Mouse (Mus musculus) lung, embryonic 14.5 days (tissue): ENCODE results near the gene Gm27027. TPM values are rescaled to one million over a fixed set of nuclear protein-coding genes. Genes with fewer than 3 reads are reported as not detected.

Experiments
- ATAC-seq: fragments of 200-750 bp; cut with Nextera tagmentation; 2 replicates; pipeline ENCODE4 v1.8.0; 2017; ENCODE audit warnings: mild to moderate bottlenecking, moderate TSS enrichment, moderate library complexity; ENCODE audit not compliant: insufficient read depth
- DNase-seq: peaks from one replicate; pipeline ENCODE4 v3.0.0-alpha.2; 2015
- H3K27ac ChIP-seq: fragments of 300-500 bp; sonication (generic); 2 replicates; pipeline ENCODE4 v1.5.1; 2014; ENCODE audit warnings: low read depth, mild to moderate bottlenecking, moderate library complexity
- H3K27me3 ChIP-seq: fragments of 300-500 bp; sonication (generic); 2 replicates; pipeline ENCODE4 v1.6.1; 2014; ENCODE audit warnings: low read length, control low read depth; ENCODE audit not compliant: insufficient read depth
- H3K36me3 ChIP-seq: fragments of 300-500 bp; sonication (generic); 2 replicates; pipeline ENCODE4 v1.6.1; 2014; ENCODE audit warnings: control low read depth; ENCODE audit not compliant: insufficient read depth
- H3K4me1 ChIP-seq: fragments of 300-500 bp; sonication (generic); 2 replicates; pipeline ENCODE4 v1.6.1; 2014; ENCODE audit warnings: antibody characterized with exemption, control low read depth; ENCODE audit not compliant: insufficient read depth
- H3K4me2 ChIP-seq: fragments of 300-500 bp; sonication (generic); 2 replicates; pipeline ENCODE4 v1.6.1; 2014; ENCODE audit warnings: mild to moderate bottlenecking
- H3K4me3 ChIP-seq: fragments of 300-500 bp; sonication (generic); 2 replicates; pipeline ENCODE4 v1.5.1; 2014; ENCODE audit warnings: low read depth, low read length
- H3K9ac ChIP-seq: fragments of 300-500 bp; sonication (generic); 2 replicates; pipeline ENCODE4 v1.6.1; 2014
- H3K9me3 ChIP-seq: fragments of 300-500 bp; sonication (generic); 2 replicates; pipeline ENCODE4 v1.6.1; 2016; ENCODE audit warnings: low read depth, low read length, control low read depth
- CTCF ChIP-seq: IDR thresholded peaks from 2 replicates; pipeline ENCODE4 v1.5.1; 2016; ENCODE audit warnings: antibody characterized with exemption, low read depth
- WGBS: fragments of 180-500 bp; shearing (Covaris S2); extraction: QIAGEN DNeasy Blood & Tissue Kit; methylation state at CpG from one replicate; pipeline ENCODE4 v1.1.7; 2014; 5-methylcytosine and 5-hydroxymethylcytosine counted together
- polyA plus RNA-seq: library from polyadenylated mRNA; unstranded; fragments of >200 nt; fragmentation: Nextera tagmentation; extraction: Ambion mirVana; gene quantifications from 2 replicates; pipeline ENCODE4 v1.2.1, GENCODE M21; 2014

Gm27027 gene
- polyA plus RNA-seq, 1 experiment from 2014 or later: not detected

DNA sequence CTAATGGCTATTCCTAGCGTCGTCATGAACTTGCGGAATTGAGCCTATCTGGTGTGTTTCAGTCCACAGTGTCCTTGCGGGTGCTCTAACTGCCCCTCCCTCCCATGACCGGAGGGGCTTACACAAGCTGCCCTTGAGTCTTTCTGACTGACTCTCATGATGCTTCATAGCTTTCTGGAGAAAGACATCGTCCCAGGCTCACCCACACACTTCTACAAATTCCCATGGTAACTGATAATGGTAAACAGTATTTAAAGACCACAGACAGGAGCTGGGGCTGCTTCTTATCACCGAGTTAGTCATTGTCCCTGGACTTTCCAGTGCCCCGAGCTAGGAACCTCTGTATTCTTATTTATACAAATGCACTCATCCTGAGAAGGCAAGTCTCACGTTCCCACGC lies 67.3 kb downstream of the Gm27027 start:
- Histone ChIP-seq H3K27me3 (no peaks in the 10 kb centered on the region), H3K4me3 (no peak overlapping the region), H3K27ac (no peak overlapping the region), H3K4me1 (no peaks in the 10 kb centered on the region), H3K36me3 (no peaks in the 10 kb centered on the region), H3K4me2 (no peak overlapping the region), H3K9ac (no peak overlapping the region), H3K9me3 (no peaks in the 10 kb centered on the region)
- TF ChIP-seq CTCF: no peak
- ATAC-seq (no peak), DNase-seq (no peak)
- 70% methylated on average over 10 of the region's 10 CpGs for WGBS

DNA sequence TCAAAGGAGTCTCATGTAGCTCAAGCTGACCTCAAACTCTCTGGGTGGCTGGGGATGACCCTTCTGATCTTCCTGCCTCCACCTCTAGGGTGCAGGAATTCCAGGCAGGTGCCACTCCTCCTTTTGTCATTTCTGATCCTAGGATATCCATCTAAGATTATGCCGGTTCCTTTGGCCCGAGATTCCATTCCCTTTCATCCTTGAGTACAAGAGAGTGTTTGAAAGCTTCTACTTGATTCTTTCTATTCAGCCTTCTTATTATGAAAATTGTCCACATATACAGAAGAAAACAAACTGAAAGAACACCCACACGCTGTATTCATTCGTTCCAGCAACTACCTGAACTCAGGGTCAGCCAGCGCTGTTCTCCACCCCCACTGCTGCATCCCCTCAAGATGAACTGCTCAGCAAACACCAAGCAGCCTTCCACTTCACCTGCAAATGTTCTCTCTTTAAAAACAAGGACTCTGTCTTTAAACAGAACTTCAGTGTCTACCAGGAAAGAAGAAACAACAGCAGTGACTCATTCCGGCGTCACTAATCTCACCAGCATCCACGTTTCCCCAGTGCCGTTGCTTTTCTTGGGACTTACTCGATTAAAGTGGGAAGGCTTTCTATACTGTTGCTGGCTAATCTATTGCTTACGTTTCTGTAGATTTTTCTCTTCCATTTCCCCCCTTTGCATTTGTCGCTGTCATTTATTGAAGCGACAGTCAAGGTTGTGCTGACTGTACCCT lies 68.3 kb downstream of the Gm27027 start:
- H3K4me2 ChIP-seq: no peak overlapping the region
- H3K9me3 ChIP-seq: no peaks in the 10 kb centered on the region
- no peaks in the 10 kb centered on the region for H3K36me3 ChIP-seq
- H3K27ac ChIP-seq: no peak overlapping the region
- DNase-seq (no peak), ATAC-seq (no peak)
- no peak overlapping the region for H3K4me3 ChIP-seq
- no peak for TF ChIP-seq CTCF
- no peaks in the 10 kb centered on the region for H3K4me1 ChIP-seq
- 53% methylated on average over 13 of the region's 13 CpGs for WGBS
- H3K27me3 ChIP-seq: no peaks in the 10 kb centered on the region
- no peak overlapping the region for H3K9ac ChIP-seq

DNA sequence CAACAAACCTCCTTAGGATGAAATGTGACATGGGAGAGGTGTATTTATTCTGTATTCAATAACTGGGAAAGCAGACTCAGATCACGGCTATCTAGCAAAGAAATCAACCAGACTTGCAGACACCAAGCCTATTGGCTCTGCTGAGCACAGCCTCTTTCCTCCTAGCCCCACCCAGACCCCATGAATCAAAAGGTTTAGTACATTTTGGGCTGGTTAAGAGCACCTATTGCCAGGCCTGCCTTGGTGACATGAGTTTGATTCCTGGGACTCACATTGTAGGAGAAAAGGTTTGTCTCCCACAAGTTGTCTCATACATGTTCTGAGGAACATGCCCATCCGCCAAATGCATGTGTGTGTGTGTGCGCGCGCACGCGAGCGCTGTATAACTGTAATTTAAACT lies 70.0 kb downstream of the Gm27027 start:
- WGBS: 91% methylated on average over 8 of the region's 8 CpGs
- ATAC-seq: no peak

DNA sequence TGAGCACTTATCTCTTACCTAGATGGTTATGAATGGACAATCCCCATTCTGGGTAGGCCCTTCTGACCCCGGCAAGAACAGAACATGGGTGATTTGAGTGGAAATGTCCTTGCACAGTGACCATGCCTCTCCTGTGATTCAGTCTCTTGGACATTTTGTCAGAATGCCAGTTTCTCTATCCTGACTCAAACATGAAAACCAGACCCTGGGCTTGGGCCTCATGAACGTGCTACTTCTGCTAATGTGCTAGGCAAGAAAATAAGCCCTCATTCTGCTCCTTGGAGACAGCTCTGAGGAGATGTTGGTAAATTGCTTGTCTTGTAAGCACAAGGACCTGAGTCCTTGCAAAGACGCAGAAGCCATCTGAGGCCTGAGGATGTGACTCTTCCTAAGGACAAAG lies 77.1 kb downstream of the Gm27027 start:
- Histone ChIP-seq H3K27me3 (no peaks in the 10 kb centered on the region), H3K9me3 (no peaks in the 10 kb centered on the region), H3K4me2 (no peak overlapping the region), H3K9ac (no peak overlapping the region), H3K4me3 (no peak overlapping the region), H3K4me1 (no peaks in the 10 kb centered on the region), H3K36me3 (no peaks in the 10 kb centered on the region), H3K27ac (no peak overlapping the region)
- no peak for TF ChIP-seq CTCF
- ATAC-seq (no peak), DNase-seq (no peak)
- 82% methylated on average over 3 of the region's 3 CpGs for WGBS

More for the DNA sequence above, 70.0 kb downstream of the Gm27027 start:
- no peak for DNase-seq
- no peak overlapping the region for H3K27ac ChIP-seq
- H3K9ac ChIP-seq: no peak overlapping the region
- H3K4me1 ChIP-seq: no peaks in the 10 kb centered on the region
- no peak overlapping the region for H3K4me3 ChIP-seq
- H3K27me3 ChIP-seq: no peaks in the 10 kb centered on the region
- H3K36me3 ChIP-seq: no peaks in the 10 kb centered on the region
- H3K9me3 ChIP-seq: no peaks in the 10 kb centered on the region
- TF ChIP-seq CTCF: no peak
- no peak overlapping the region for H3K4me2 ChIP-seq

DNA sequence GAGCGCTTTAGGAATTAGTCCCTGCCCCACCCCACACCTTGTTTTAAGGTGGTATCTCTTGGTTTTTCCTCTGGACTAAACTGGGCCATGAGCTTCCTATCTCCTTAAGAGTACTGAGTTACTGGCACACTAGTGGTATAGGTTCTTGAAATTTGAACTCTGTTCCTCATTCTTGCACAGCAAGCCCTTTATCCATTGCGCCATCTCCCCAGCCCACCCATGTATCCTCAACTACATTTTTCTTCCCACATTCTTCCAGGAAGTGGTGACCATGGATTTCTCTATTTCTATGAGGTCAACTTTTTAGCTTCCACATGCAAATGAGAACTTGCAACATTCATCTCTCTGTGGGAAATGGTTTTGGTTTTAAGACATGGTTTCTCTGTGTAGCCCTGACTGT lies 82.6 kb downstream of the Gm27027 start:
- H3K36me3 ChIP-seq: no peaks in the 10 kb centered on the region
- ATAC-seq: no peak
- no peak for TF ChIP-seq CTCF
- no peak overlapping the region for H3K27ac ChIP-seq
- no peak for DNase-seq
- 91% methylated on average over 2 of the region's 2 CpGs for WGBS
- no peaks in the 10 kb centered on the region for H3K4me1 ChIP-seq
- H3K9ac ChIP-seq: no peak overlapping the region
- H3K4me3 ChIP-seq: no peak overlapping the region
- no peak overlapping the region for H3K4me2 ChIP-seq
- H3K9me3 ChIP-seq: no peaks in the 10 kb centered on the region
- no peaks in the 10 kb centered on the region for H3K27me3 ChIP-seq

DNA sequence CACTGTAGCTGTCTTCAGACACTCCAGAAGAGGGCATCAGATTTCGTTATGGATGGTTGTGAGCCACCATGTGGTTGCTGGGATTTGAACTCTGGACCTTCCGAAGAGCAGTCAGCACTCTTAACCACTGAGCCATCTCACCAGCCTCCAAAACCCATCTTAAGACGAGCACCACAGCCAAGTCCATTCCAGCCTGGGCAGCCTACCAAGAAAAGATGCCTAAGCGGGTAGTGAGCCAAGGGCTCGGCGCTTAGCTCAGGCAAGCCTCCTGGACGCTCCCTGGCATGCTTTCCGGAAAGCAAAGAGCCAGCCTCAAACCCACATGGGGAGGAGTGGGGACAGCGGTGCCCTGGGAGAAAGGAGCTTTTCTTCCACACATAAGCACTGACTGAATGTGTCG lies 84.2 kb downstream of the Gm27027 start:
- H3K27me3 ChIP-seq: no peaks in the 10 kb centered on the region
- no peaks in the 10 kb centered on the region for H3K4me1 ChIP-seq
- no peak overlapping the region for H3K27ac ChIP-seq
- no peaks in the 10 kb centered on the region for H3K36me3 ChIP-seq
- no peaks in the 10 kb centered on the region for H3K9me3 ChIP-seq
- H3K4me3 ChIP-seq: no peak overlapping the region
- 73% methylated on average over 10 of the region's 10 CpGs for WGBS
- DNase-seq: no peak
- ATAC-seq: no peak
- no peak for TF ChIP-seq CTCF
- H3K9ac ChIP-seq: no peak overlapping the region
- no peak overlapping the region for H3K4me2 ChIP-seq

DNA sequence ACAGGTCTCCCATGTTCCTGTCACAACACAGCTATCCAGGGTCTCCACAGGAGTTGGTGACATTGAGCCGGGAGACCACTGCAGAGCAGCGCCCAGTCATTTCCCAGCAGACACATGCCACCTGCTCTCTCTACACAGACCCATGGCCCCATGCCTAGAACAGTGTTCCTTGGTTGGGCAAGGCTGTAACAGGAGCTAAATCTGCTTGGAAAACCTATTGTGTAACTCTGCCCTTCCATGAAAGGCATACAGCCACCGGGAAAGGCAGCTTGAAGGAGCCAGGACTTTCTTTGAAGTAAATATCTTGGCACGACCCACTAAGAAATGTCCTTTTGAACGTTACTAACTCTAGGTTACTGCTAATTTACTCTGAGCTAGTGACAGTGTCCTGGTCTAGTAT lies 86.4 kb downstream of the Gm27027 start:
- ATAC-seq (no peak), DNase-seq (no peak)
- H3K27me3 ChIP-seq: no peaks in the 10 kb centered on the region
- H3K9me3 ChIP-seq: no peaks in the 10 kb centered on the region
- no peaks in the 10 kb centered on the region for H3K4me1 ChIP-seq
- H3K27ac ChIP-seq: no peak overlapping the region
- 60% methylated on average over 5 of the region's 5 CpGs for WGBS
- TF ChIP-seq CTCF: no peak
- no peak overlapping the region for H3K9ac ChIP-seq
- no peak overlapping the region for H3K4me3 ChIP-seq
- H3K36me3 ChIP-seq: no peaks in the 10 kb centered on the region
- no peak overlapping the region for H3K4me2 ChIP-seq
